Mouse (Mus musculus): ENCODE data around the gene Dars.

Gene Dars

DNA sequence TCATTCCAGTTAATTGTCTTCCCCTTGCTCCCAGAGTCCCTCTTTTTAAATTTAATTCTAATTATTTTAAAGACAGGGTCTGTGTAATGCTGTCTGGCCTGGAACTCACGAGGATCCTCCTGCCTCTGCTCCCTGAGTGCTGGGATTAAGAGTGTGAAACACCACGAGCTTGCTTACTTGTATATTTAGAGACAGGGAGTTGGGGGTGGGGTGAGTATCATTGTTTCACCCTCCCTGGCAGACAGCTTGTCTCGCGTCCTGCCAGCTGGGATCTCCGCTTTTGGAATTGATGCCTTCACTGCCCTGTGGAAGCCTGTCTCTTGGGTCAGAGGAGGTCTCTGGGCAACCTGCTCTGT is 343 bp upstream of the Dars start:
- DNase-seq (ENCODE audit: low read depth): no peak

DNA sequence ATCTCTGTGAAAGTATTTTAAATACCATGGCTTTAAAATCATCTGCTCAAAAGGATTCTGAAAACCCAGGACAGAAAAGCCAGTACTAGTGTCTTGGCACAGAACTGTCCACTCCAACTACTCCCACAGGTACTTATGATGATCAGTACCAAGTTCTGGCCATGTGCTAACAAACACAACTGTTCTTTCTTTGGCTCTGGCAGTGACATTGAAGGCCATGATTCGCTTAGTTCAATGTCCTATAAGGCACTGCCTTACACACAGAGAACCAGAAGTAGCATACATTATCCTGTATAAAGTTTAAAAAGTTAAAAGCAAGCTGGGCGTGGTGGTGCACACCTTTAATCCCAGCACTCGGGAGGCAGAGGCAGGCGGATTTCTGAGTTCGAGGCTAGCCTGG is 6.0 kb downstream of the Dars start:
- no peak for DNase-seq (ENCODE audit: low read depth)

DNA sequence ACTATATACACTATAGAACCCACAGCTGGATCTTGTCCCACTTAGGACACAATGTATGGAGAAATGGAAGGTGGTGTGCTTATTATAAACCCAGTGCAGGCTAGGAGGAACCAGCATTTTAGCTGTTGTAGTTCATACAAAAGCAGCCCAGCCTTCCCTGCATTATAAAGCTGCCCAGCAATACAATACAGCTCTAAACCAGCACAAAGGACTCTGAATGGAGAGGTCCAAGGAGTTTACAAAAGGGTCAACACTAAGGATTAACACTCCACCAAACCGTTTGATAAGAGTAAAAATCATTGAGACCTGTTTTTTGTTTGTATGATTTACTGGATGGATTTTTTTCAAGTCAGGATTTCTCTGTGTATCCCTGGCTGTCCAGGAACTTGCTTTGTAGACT is 10.3 kb downstream of the Dars start:
- no peak for DNase-seq (ENCODE audit: low read depth)

DNA sequence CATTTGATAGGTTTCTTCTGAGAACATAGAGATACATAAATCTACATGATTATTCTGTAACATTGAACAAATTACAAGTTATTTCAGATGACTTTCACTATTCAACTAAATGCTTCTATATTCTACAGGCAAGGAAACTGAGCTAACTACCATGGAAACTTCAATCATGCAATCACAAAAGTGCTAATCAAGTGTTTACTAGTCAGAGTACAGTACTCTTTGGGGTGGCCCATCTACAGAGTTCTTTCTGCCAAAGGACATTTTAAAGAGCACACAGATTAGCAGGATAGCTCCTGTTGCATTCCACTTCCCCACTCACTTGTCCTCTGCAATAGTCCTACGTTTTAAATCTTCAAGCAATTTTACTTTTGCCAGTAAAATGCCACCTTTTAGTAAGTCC is 11.5 kb downstream of the Dars start:
- no peak for DNase-seq (ENCODE audit: low read depth)

DNA sequence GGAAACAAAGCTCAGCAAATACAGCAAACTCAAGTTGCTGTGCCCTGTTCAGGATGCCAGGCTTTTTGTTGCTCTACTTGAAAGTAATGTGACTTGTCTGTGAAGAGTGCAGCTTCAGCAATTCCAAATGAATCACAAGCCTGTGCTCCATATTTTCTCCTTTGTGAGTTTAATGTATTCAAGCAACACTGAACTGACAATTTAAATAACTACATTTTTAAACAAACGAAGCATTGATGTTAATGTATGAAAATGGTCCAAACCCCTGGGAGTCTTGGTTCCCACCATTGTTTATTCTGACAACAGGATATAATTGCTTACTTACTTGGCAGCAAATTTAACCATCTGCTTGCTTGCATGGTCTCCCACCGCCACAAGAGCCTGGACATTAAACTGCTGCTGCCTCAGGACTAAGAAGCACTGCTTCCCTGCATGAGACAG is 12.1 kb downstream of the Dars start:
- no peak for DNase-seq (ENCODE audit: low read depth)

DNA sequence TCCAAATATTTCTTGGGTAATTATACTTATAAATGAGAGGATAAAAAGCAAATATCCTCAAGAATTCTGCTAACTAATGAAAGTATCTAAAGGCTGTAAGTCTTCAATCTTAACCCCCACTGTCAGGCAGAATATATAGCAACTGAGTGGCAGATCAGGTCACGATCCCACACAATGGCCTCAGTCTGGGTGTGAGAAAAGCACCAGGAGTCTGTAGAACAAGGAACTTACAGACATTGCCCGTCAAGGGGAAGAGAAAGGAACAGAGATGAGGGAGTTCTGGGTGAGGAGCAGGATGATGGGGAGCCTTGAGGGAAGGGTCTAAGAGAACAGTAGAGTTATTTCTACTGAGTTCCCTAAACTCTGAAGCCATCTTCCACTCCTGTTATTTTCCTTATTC is 16.2 kb downstream of the Dars start:
- DNase-seq (ENCODE audit: low read depth): no peak

DNA sequence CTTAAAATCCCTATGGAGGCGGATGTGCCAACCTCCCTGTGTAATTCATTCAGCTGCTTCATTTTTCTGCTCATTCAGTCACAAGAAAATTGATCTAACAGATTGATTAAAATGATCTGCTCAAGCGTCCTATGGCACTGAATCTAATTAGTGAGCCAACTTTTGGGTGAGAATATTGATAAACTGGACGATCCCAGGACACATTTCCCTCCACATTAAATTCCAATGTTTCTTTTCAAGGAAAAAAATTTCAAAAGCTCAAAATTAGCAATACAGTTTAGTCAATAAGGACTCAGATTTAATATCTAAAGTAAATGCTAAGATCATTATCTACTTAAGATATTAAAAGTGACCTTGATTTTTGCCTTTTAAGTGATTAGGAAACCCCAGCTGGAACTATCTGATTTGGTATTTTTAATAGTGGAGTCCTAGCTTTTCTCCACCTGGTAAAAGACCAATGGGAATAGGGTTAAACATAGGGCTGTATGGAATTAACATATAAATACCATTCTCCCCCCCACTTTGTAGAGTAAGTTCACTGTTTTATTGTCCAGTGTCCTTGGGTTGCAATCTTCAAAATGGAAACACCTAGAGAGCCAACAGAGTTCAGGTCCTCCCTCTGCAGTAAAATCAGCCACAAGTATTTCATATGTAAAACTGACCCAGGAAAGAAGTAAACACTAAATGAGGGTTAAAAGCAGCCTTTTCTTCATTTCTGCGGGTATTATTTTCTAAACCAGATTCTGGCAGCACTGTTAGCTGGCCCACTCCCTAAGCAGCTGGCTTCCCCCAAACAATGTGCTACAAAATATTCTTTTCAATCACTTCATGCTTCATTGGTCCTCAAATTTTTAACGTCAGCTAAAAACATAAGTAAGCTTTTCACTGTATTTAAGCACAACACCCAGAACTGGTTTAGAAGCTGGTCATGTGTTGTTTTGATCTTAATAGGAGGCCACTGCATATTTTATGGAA is 16.9 kb downstream of the Dars start:
- no peak for DNase-seq (ENCODE audit: low read depth)

DNA sequence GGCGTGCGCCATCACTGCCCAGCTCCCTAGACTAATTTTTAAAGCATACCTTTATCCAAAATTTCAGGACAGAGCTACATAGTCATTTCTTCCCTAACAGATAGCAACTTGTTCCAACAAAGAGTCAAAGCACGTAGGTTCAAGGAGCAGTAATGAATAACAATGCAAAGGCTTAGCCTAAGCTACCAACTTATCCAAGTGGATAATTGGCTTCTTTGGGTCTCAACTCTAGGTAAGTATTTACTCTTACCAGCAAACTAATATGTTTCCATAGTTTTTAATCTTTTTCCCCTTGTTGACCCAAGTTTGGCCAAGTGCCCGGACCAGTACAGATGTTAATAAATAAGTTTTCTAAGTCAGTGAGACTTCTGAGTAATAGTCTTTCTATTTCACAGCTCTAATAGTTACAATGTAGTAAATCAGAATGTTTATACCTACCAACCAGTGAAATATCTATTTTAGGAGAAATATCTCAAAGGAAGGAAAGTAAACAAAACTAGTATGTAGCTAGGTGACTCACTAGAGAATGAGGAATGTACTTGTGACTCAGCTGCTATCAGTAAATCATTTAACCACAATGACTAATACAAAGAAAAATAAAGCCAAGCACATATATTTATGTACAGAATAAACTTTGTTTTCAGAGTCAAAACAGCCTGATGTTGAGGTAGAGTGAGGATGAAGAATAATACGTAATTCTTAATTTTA is 18.3 kb downstream of the Dars start:
- DNase-seq (ENCODE audit: low read depth): no peak

DNA sequence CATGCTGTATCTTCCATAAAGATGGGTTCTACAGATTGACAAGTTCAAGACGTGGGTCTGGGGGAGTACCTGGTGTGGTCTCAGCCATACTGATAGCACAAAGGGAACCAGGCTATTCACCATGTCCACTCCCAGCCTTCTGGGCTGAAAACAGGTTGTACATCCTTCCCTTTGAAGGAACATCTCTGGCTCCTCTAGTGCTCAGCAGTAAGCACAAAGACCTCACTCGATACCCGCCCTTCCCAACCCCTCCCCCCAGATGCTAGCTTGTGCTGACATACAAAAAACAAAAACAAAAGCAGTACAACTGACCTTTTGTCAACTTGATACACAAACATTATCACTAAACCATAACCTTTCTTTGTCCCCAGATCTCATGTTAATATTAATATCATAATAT is 22.5 kb downstream of the Dars start:
- DNase-seq (ENCODE audit: low read depth): no peak

DNA sequence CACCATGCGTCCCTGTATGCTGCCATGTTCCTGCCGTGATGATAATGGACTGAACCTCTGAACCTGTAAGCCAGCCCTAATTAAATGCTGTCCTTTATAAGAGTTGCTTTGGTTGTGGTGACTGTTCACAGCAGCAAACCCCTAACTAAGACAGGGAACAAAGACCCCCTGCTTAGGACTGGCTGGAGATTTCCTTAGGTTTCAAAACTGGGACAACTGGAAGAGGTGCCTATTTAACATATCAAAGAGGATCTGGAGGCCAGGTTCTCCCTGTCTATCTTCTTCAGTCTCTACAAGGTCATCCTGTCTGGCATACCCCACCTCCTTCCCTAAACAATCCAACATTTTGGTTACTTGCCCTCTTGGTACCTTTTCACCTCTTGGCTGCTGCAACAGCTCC is 24.8 kb downstream of the Dars start:
- DNase-seq (ENCODE audit: low read depth): no peak

DNA sequence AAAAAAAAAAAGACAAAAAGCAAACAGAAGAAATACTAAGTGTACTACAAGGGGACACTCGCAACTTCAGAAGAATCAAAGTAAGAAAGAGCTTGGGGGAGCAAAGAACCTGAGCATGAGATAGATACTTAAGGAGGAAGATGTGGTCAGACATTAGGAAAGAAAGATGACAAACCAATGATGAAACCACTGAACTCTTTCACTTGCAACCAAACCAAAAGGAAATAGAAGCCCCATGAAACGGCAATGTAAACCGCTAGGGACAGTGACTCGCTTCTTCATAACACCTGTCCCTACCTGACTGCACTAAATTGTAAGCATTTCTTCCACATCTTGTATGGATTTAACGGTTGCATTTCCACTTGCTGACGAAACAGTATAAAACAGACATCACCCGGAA is 30.7 kb downstream of the Dars start:
- DNase-seq (ENCODE audit: low read depth): no peak

DNA sequence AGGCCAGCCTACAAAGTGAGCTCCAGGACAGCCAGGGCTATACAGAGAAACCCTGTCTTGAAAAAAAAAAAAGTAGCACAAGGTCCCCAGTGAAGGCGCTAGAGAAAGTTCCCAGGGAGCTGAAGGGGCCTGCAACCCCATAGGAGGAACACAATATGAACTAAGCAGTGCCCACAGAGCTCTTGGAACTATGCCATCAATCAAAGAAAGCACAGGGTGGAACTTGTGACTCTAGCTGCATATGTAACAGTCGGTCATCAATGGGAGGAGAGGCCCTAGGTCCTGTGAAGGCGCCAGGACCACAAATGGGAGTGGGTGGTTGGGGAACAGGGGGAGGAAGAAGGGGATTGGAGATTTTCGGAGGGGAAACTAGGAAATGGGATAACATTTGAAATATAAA is 40.3 kb downstream of the Dars start:
- DNase-seq (ENCODE audit: low read depth): no peak

DNA sequence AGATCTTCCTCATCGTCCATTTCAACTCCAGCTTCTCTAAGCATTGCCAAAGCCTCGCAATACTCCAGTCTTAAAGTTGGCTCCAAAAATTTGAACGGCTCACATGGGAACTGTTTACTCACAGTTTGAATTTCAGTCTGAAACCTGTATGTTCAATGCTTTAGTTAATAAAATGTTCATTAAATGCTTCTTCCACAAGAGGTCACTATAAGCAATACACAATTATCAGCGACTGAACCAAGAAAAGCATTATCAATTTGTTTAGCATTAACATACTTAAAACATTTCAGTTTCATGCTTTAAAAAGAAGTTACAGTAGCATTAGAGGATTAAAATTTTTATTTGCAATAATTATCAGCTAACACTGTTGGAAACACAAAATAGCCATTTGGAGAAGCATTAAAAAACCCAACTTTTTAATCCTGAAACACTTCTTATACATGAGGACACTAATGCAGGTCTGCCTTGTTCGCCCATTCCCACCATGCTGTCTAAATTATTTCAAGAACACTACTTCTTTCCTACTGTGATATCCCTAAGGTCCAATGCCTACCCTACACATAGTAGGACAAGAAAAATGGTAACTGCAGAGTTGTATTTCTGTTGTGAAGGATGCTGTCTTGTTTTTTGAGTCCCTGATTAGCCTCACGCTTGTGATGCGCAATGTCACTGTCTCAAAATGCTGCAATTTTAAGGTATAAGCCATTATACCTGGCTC is 44.9 kb downstream of the Dars start:
- no peak for DNase-seq (ENCODE audit: low read depth)

DNA sequence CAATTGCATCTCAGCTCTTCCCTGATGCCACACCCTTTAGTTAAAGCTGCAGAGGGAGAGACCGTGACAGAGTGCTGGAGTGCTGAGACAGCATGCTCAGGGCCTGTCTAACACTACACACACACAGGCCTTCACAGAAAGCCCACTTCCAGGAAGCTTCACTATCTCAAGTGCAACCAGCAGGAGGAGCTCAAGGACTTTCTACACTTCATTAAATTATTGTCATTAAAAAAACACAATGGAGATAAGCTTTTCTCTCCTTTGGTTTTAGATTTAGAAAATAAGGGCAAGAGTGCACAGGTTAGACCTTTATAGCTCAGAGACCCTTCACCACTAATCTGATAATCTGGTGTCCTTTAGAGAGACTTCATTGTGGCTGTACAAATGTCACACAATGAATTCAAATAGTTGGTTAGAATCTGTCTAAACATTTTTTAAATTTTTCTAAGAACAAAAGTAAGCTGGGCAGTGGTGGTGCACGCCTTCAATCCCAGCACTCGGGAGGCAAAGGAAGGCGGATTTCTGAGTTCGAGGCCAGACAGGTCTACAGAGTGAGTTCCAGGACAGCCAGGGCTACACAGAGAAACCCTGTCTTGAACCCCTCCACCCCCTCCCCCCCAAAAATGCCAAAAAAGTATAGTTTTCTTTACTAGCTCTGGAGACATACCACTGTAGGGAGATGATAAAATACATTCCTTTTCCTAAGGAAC is 48.3 kb downstream of the Dars start:
- peak; percentile 77 for DNase-seq (ENCODE audit: low read depth)

DNA sequence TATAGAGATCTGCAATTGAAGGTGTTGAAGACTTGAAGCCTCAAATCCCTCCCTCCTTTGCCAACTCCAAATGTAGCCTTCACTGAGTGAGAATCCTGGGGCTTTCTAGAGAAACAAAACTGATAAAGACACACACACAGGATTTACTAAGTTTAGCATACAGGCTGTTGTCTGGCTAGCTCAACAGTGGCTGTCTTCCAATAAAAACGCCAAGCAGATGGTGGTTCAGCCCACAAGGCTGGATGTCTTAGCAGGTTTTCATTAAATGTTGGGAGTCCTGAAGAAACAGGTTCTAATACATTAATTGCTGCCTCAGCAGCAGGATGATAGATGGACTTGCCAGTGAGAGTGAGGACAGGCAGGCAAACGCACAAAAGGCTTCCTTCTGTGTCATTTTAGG is 56.6 kb downstream of the Dars start:
- DNase-seq (ENCODE audit: low read depth): no peak

DNA sequence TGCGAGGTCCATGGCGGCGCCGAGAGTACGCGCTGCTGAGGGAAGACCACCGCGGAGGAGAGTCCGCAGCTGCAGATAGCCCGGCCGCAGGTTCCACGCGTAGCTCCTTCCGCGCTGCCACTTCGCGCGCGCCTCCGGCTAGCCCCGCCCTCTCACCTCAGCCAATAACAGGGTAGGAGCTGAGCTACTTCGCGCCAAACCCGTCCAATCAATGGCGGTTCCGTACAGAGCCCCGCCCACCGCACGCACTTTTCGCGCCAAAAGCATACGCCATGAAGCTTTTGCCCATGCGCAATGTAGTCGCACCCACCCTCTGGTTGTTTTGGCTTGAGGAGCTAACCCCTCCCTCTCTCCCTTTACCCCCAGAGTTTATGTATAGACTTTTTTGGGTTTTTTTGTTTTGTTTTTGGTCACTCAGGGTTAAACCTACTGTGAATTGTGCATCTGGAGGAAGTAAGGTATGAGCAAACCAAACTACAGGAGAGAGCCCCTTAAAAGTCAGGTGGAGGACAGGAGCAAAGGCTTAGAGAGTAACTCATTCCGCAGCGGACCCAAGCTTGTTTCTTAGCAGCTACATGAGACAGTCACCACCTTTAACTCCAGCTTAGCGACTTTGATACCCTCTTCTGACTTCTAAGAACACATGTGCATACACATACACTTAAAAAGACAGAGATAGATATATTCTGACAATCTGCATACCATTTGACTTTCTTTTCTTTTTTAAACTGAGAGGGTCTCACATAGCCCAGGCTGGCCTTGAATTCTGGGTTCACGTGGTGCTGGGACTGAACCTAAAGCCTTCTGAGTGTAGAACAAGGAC is 57.4 kb downstream of the Dars start, which contains the start of gene Mcm6:
TSS of gene Mcm6 (minus strand) at position 111 of the 823 bp plus-strand sequence.
- peak; percentile 94 for DNase-seq (ENCODE audit: low read depth)

DNA sequence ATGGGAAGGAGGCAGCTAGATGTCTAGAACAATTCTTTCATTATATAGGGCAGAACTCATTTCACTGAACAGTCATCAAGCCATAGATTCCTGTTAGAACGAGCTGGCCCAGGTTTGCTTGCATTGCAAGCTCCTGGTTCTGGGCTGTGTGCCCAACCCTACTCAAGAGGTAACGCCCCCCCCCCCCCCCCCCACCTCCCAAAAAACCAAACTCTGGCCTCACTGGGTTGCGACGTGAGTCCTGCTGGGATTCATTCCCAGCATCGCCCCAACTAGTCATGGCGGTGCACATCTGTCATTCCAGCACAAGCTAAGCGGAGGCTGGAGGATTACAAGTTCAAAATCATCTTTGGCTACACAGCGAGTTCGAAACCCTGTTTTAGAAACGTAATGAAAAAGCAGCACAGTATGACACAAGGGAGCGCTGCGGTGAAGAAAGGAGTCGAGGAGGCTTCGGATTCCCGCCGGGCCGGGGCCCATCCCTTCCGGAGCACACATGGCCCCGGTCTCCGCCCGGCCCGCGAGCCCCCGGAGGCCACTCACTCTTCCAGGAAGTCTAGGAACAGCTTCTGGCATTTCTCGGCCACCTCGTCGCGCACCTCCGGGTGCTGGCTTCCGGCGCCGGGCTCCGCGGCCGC is 58.1 kb downstream of the Dars start:
- peak; percentile 11 for DNase-seq (ENCODE audit: low read depth)

DNA sequence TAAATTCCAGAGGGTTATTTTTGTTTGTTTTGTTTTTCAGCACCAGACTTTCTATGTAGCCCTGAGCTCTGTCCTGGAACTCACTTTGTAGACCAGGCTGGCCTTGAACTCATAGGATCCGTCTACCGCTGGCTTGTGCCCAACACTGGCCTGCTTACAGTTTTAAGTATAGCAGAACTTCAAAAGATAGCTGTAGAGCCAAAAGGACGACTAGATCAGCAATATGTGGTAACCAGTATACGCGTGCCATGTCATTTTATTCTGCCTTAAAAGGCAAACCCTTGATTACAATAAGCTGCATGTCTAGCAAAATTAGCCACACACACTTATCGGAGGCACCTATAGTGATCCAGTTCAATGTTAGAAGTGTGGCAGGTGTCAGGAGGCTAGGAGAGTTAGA is 58.9 kb downstream of the Dars start:
- peak; percentile 15 for DNase-seq (ENCODE audit: low read depth)

DNA sequence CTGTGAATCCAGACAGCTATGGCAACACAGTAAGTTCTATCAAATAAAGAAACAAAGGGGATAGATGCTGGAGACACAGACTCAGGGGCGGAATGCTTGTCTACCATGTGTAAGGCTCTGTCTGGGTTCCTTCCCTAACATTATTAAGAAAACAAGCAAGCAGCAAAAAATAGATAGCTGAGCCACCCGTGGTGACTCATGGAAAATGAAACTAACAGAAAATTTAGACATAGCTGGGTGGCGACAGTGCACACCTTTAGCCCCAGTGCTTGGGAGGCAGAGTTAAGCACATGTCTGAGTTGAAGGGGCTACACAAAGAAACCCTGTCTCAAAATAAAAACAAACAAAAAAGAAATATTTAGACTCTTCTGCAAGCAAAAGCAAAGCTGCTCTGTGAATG is 59.7 kb downstream of the Dars start:
- DNase-seq (ENCODE audit: low read depth): peak; percentile 34

DNA sequence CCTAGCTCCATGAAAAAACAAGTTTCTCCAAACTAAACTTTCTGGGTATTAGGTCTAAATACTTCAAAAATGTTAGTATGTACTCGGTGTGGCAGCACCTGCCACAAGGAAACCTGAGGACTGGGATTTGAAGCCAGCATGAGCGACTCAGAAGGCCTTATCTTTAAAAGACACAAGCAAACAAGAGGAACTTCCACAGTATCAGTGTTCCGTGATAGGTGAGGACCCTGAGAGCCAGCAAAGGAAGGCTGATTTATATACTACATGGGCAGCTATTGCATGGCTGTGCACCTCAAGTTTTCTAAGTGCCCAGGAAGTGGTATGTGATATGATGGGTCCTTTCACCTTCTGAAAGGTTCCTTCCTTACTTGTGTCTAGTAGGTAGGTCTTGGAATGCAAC is 64.1 kb downstream of the Dars start:
- DNase-seq (ENCODE audit: low read depth): no peak

DNA sequence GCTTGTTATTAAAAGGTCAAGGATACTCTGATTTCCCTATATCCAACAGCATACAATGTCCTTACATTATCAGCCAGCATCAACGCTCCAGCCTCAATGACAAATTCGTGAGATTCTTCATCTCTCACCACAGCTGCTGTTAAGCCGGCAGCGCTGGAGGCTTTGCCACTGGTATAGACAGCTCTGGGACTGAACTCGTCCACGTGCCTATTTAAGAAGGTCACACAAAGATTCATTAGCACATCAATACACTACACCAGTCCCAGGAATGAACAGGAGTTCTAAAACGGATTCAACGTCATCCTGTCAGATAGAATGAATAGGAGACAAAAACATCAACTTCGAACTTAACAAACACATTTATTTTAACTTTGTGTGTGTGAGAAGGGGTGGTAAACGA is 72.9 kb downstream of the Dars start:
- DNase-seq (ENCODE audit: low read depth): no peak
